In genomic region chr9:47935299-47935698, GRCm38 (mm10) we compare ENCODE assay signal across 11 mouse cellular contexts.
DNase-seq lines count a peak whose midpoint lies in the region; ATAC-seq and TF ChIP-seq lines count a peak whose summit lies in the region.
"Had no signal": no experiment of that assay in that cellular context is flagged by ENCODE, and none has a peak within 500 bp of the region (broad histone marks: within the 10 kb centered on the region; RNA-seq: fewer than 3 reads in every experiment).

No protein-coding gene starts in this region.

- intact Hi-C loops in gastrocnemius, adult 2 months (cut with DNase I) = no loop called here
- intact Hi-C loops in gastrocnemius, postnatal 36 days (cut with DNase I) = no loop called here

- WGBS in midbrain, embryonic 10.5 days = 76% methylated on average over 2 of the region's 2 CpGs
- WGBS in midbrain, embryonic 15.5 days = 86% methylated on average over 2 of the region's 2 CpGs

- H3K4me3 ChIP-seq in gastrocnemius, adult 2 months = no peak overlapping the region
- no peak overlapping the region for H3K4me3 ChIP-seq in midbrain, embryonic 10.5 days
- H3K4me3 ChIP-seq in midbrain, embryonic 15.5 days = no peak overlapping the region
- H3K4me3 ChIP-seq: forebrain, embryonic 13.5 days; megakaryocyte, embryonic 14.5 days had no signal

- TF ChIP-seq POLR2A in brain, embryonic 14.5 days (IDR thresholded peaks at IDR 0.05; ENCODE audit: borderline replicate concordance, extremely low read depth, insufficient read depth, insufficient read length, poor library complexity, severe bottlenecking) = no peak

- no peak for ATAC-seq in midbrain, embryonic 15.5 days (replicated peaks)
- ATAC-seq: intestine, embryonic 16.5 days had no signal

- H3K4me1 ChIP-seq in midbrain, embryonic 10.5 days = peaks cover 21% of the 10 kb centered on the region
- peaks cover 15% of the 10 kb centered on the region for H3K4me1 ChIP-seq in midbrain, embryonic 15.5 days
- H3K4me1 ChIP-seq: megakaryocyte, embryonic 14.5 days had no signal

- DNase-seq in gastrocnemius, adult 2 months = peak; percentile 23
- DNase-seq in gastrocnemius, postnatal 36 days = no peak
- DNase-seq in midbrain, embryonic 10.5 days (ENCODE audit: low spot score) = no peak
- no peak for DNase-seq in brain, embryonic 14.5 days (ENCODE audit: low read depth)
- peak; percentile 18 to 43 for DNase-seq in thymus, postnatal 10 days (ENCODE audit: low spot score in 2 of 2)
- DNase-seq in ovary, postnatal 36 days (ENCODE audit: low spot score) = no peak
- no peak for DNase-seq in left cerebral cortex, adult 18-20 months (ENCODE audit: low spot score in 2 of 2)

- H3K27me3 ChIP-seq in midbrain, embryonic 10.5 days (ENCODE audit: low read depth, poor library complexity, severe bottlenecking) = peaks cover 55% of the 10 kb centered on the region; the same call in 1 of the 2 replicates
- no peaks in the 10 kb centered on the region for H3K27me3 ChIP-seq in midbrain, embryonic 15.5 days (replicated peaks)
- H3K27me3 ChIP-seq: megakaryocyte, embryonic 14.5 days had no signal

- no peak overlapping the region for H3K27ac ChIP-seq in gastrocnemius, adult 2 months
- peak overlapping the region; percentile 76; the same call in 1 of the 2 replicates for H3K27ac ChIP-seq in midbrain, embryonic 10.5 days (replicated peaks)
- H3K27ac ChIP-seq in midbrain, embryonic 15.5 days = no peak overlapping the region
- H3K27ac ChIP-seq: forebrain, embryonic 13.5 days had no signal

- no peak overlapping the region for H3K4me2 ChIP-seq in midbrain, embryonic 15.5 days
- H3K4me2 ChIP-seq: forebrain, embryonic 13.5 days had no signal

- peak; percentile 51 for TF ChIP-seq CTCF in gastrocnemius, adult 2 months (IDR thresholded peaks at IDR 0.05)
- TF ChIP-seq CTCF in brain, embryonic 14.5 days (IDR thresholded peaks at IDR 0.05; ENCODE audit: borderline replicate concordance, extremely low read depth, insufficient read depth, insufficient read length) = peak; percentile 45; the same call in 1 of the 2 replicates

- no peaks in the 10 kb centered on the region for H3K36me3 ChIP-seq in midbrain, embryonic 10.5 days
- no peaks in the 10 kb centered on the region for H3K36me3 ChIP-seq in midbrain, embryonic 15.5 days (replicated peaks)

- no peaks in the 10 kb centered on the region for H3K9me3 ChIP-seq in midbrain, embryonic 10.5 days (replicated peaks)
- H3K9me3 ChIP-seq in midbrain, embryonic 15.5 days = no peaks in the 10 kb centered on the region
- H3K9me3 ChIP-seq: forebrain, embryonic 13.5 days; megakaryocyte, embryonic 14.5 days had no signal

- H3K9ac ChIP-seq in midbrain, embryonic 15.5 days = no peak overlapping the region
- H3K9ac ChIP-seq: forebrain, embryonic 13.5 days had no signal

Comparison
In these comparisons a context has a peak if more than half of its experiments do, and no peak if none do; other contexts are left out.
1. DNase-seq: peak in gastrocnemius, adult 2 months (single experiment) and thymus, postnatal 10 days (2 of 2); none in gastrocnemius, postnatal 36 days (0 of 2), midbrain, embryonic 10.5 days (single experiment), brain, embryonic 14.5 days (single experiment), ovary, postnatal 36 days (single experiment) and left cerebral cortex, adult 18-20 months (0 of 2).